Mouse (Mus musculus) heart, postnatal 0 days (tissue): Measurements from ENCODE around the gene Sema5a.

Experiments
- CTCF ChIP-seq: IDR thresholded peaks from 2 replicates; pipeline ENCODE4 v1.5.1; 2016; ENCODE audit warnings: antibody characterized with exemption, control low read depth, low read depth
- EP300 ChIP-seq: IDR thresholded peaks from 2 replicates; pipeline ENCODE4 v1.6.1; 2016; ENCODE audit warnings: antibody characterized with exemption, low read depth

- TF ChIP-seq CTCF (no peak), EP300 (no peak)
These were observed 20.3 kb downstream of the Sema5a start for GRCm38 (mm10) chr15:32264822-32265377.
